Mouse (Mus musculus): ENCODE measurements around the gene Arvcf. TPM values are rescaled to one million over a fixed set of nuclear protein-coding genes. Genes with fewer than 3 reads are reported as not detected.

Arvcf gene
- polyA plus RNA-seq, 1 experiment from 2014 or later = 8.7 TPM

DNA sequence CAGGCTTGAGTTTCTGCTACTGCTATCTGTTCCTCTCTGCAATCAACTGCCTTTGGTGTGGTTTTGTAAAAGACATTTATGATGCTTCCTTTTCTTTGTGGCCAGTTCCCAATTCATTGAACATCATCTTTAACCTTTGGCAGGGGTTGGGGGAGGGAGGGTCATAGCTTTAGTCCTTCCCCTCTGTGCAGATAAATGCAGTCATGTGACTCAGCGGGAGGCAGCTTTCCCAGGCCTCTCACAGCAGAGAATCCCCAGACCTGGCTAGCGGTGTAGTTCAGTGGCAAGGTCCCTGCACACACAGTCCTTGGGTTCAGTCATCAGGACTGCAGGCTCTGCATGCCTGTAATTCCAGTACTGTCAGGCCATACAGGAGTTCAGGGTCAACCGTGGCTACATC lies 29.2 kb downstream of the Arvcf start:
- no peak for ATAC-seq (ENCODE audit: low FRiP score, low TSS enrichment)
- no peaks in the 10 kb centered on the region for H3K36me3 ChIP-seq (ENCODE audit: control insufficient read depth, insufficient read depth, low read length)
- no peak overlapping the region for H3K27ac ChIP-seq (replicated peaks)
- no peaks in the 10 kb centered on the region for H3K27me3 ChIP-seq (ENCODE audit: control insufficient read depth, insufficient read depth, low read length)
- no peak overlapping the region for H3K4me2 ChIP-seq (replicated peaks; ENCODE audit: low read depth)
- no peak for TF ChIP-seq CTCF (IDR thresholded peaks at IDR 0.05; ENCODE audit: low read depth)
- no peak for TF ChIP-seq EP300 (optimal IDR thresholded peaks at IDR 0.05)
- no peak overlapping the region for H3K9ac ChIP-seq (ENCODE audit: low read length)
- WGBS = 46% methylated on average over 3 of the region's 3 CpGs
- no peaks in the 10 kb centered on the region for H3K9me3 ChIP-seq (ENCODE audit: control insufficient read depth, low read length)
- no peaks in the 10 kb centered on the region for H3K4me1 ChIP-seq (replicated peaks; ENCODE audit: control insufficient read depth, insufficient read depth)
- no peak for DNase-seq (ENCODE audit: low spot score)
- H3K4me3 ChIP-seq (ENCODE audit: low read depth, low read length) = no peak overlapping the region

DNA sequence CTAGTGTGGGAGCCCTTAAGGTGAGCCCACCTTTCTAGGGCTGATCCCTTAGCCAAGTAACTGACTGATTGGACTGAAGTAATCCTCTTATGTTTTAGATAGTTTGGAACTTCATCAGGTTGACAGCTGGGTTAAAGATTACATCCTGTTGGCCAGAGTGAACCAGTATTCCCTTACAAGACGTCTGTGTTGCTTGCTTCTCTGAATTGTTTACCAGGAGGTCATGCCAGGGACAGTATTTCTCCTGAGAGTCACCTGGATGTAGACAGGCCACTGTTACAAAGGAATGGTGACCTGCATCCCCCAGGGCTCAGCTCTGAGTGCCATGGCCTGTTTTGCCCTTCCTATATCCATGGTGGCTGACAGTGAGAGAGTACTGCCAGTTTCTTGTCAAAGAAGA lies 30.5 kb downstream of the Arvcf start:
- Histone ChIP-seq H3K9ac (ENCODE audit: low read length) (no peak overlapping the region), H3K4me3 (ENCODE audit: low read depth, low read length) (no peak overlapping the region), H3K4me1 (replicated peaks; ENCODE audit: control insufficient read depth, insufficient read depth) (no peaks in the 10 kb centered on the region), H3K4me2 (replicated peaks; ENCODE audit: low read depth) (no peak overlapping the region), H3K27me3 (ENCODE audit: control insufficient read depth, insufficient read depth, low read length) (no peaks in the 10 kb centered on the region), H3K27ac (replicated peaks) (no peak overlapping the region), H3K9me3 (ENCODE audit: control insufficient read depth, low read length) (no peaks in the 10 kb centered on the region), H3K36me3 (ENCODE audit: control insufficient read depth, insufficient read depth, low read length) (no peaks in the 10 kb centered on the region)
- no peak for ATAC-seq (ENCODE audit: low FRiP score, low TSS enrichment)
- WGBS = 43% methylated on average over 1 of the region's 1 CpGs
- TF ChIP-seq CTCF (IDR thresholded peaks at IDR 0.05; ENCODE audit: low read depth) (no peak), EP300 (optimal IDR thresholded peaks at IDR 0.05) (no peak)
- no peak for DNase-seq (ENCODE audit: low spot score)

DNA sequence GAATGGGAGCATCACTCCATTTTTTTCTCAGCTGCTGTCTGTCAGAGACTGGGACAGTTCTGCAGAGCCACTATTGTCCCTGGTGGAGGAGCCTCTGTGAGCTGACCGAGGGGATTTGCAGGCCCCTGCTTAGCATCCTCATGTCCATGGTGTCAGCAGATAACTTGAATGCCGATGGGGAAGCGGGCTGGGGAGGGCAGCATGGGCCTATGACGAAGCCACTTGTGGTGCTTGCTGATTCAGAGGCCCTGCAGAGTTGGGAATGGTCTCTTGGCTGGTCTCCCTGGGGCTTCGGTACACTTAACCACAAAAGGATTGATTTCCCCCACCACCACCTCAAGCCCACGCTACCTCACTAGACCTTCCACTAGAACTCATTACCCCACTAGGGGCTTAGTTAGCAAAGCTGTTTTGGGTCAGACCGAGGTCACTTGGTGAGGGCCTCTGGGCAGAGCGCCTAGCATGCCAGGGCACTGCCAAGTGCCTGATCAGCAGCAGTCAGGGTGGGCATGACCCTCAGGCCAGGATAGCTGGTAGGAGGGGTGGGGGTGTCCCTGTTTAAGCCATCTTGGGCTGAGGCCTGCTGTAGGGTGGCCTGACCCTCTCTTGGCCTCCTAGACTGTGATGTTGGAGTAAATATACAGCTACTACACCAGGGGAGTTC lies 31.5 kb downstream of the Arvcf start:
- H3K9me3 ChIP-seq (ENCODE audit: control insufficient read depth, low read length) = no peaks in the 10 kb centered on the region
- no peaks in the 10 kb centered on the region for H3K27me3 ChIP-seq (ENCODE audit: control insufficient read depth, insufficient read depth, low read length)
- no peak for TF ChIP-seq EP300 (optimal IDR thresholded peaks at IDR 0.05)
- TF ChIP-seq CTCF (IDR thresholded peaks at IDR 0.05; ENCODE audit: low read depth) = no peak
- H3K4me3 ChIP-seq (ENCODE audit: low read depth, low read length) = no peak overlapping the region
- DNase-seq (ENCODE audit: low spot score) (no peak), ATAC-seq (ENCODE audit: low FRiP score, low TSS enrichment) (no peak)
- no peak overlapping the region; the same call in 1 of the 2 replicates for H3K27ac ChIP-seq (replicated peaks)
- 86% methylated on average over 8 of the region's 8 CpGs for WGBS
- no peaks in the 10 kb centered on the region for H3K36me3 ChIP-seq (ENCODE audit: control insufficient read depth, insufficient read depth, low read length)
- no peak overlapping the region for H3K4me2 ChIP-seq (replicated peaks; ENCODE audit: low read depth)
- no peaks in the 10 kb centered on the region for H3K4me1 ChIP-seq (replicated peaks; ENCODE audit: control insufficient read depth, insufficient read depth)
- H3K9ac ChIP-seq (ENCODE audit: low read length) = no peak overlapping the region

DNA sequence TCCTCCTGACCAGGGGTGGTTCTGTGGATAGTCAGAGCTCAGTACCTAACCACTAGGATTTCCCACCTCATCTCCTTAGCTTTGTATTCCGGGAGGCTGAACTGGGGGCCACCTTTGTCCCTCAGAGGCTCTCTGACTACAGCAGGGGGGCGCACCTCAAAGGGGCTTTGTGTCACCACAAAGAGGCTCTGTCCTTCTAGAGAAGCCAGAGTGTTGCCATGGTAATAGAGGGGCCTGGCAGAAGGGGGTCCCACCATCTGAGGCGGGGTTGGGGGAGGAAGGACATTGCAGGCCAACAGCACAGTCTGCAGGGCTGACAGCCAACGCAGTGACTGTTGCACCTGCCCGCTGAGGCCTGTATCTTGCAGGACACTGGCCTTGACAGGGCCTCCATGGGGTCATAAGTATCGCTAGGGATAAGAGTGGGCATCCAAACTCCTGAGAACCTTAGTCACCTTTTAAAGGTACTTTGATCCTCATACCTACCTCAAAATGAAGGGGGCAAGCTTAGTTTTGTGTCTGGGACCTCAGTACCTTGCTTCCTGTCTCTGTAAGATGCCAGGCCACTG lies 32.6 kb downstream of the Arvcf start:
- no peaks in the 10 kb centered on the region for H3K27me3 ChIP-seq (ENCODE audit: control insufficient read depth, insufficient read depth, low read length)
- H3K36me3 ChIP-seq (ENCODE audit: control insufficient read depth, insufficient read depth, low read length) = no peaks in the 10 kb centered on the region
- H3K4me3 ChIP-seq (ENCODE audit: low read depth, low read length) = no peak overlapping the region
- 59% methylated on average over 6 of the region's 6 CpGs for WGBS
- no peak for TF ChIP-seq EP300 (optimal IDR thresholded peaks at IDR 0.05)
- TF ChIP-seq CTCF (IDR thresholded peaks at IDR 0.05; ENCODE audit: low read depth) = no peak
- no peak overlapping the region for H3K4me2 ChIP-seq (replicated peaks; ENCODE audit: low read depth)
- ATAC-seq (ENCODE audit: low FRiP score, low TSS enrichment) = no peak
- no peaks in the 10 kb centered on the region for H3K4me1 ChIP-seq (replicated peaks; ENCODE audit: control insufficient read depth, insufficient read depth)
- H3K9me3 ChIP-seq (ENCODE audit: control insufficient read depth, low read length) = no peaks in the 10 kb centered on the region
- no peak overlapping the region for H3K9ac ChIP-seq (ENCODE audit: low read length)
- no peak overlapping the region for H3K27ac ChIP-seq (replicated peaks)
- DNase-seq (ENCODE audit: low spot score) = no peak

DNA sequence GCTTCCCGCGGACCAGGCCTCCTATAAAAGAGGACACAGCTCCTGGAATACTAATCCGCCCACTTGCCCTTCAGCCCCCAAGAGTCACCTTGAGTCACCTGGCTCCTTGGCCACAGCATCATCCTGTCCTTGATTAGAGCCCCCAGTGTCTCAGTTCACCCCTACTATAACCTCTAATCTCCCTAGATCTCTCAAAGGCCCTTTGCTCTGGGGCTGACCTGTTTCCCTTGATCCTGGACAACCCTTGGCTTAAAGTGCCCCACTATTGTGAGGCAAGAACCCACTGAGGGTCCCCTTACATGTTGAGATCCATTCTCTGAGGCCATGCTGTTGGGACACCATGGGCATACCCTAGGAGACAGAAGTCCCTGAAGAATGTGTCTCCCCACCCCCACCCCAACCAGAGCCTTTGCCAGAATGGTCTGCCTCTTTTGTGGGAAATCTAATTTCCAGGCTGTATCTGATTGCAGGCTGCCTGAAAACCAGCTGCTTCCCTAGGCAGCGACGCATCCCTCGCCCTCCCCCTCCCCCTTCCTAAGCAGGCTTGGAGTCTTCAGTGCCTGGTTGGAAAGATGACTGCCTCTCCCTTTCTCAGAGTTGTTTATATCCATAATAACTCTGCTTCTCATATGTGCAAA lies 33.8 kb downstream of the Arvcf start:
- Histone ChIP-seq H3K4me3 (ENCODE audit: low read depth, low read length) (no peak overlapping the region), H3K4me1 (replicated peaks; ENCODE audit: control insufficient read depth, insufficient read depth) (no peaks in the 10 kb centered on the region), H3K27ac (replicated peaks) (no peak overlapping the region), H3K27me3 (ENCODE audit: control insufficient read depth, insufficient read depth, low read length) (no peaks in the 10 kb centered on the region), H3K9me3 (ENCODE audit: control insufficient read depth, low read length) (no peaks in the 10 kb centered on the region), H3K4me2 (replicated peaks; ENCODE audit: low read depth) (no peak overlapping the region), H3K9ac (ENCODE audit: low read length) (no peak overlapping the region), H3K36me3 (ENCODE audit: control insufficient read depth, insufficient read depth, low read length) (no peaks in the 10 kb centered on the region)
- no peak for TF ChIP-seq CTCF (IDR thresholded peaks at IDR 0.05; ENCODE audit: low read depth)
- TF ChIP-seq EP300 (optimal IDR thresholded peaks at IDR 0.05) = no peak
- no peak for ATAC-seq (ENCODE audit: low FRiP score, low TSS enrichment)
- DNase-seq (ENCODE audit: low spot score) = peak; percentile 28
- 70% methylated on average over 6 of the region's 6 CpGs for WGBS
